Mouse (Mus musculus) heart, adult 11 months (tissue): ENCODE results near the gene Fam219b.

Experiments
- DNase-seq: peaks from one replicate; pipeline ENCODE4 v3.0.0; 2022

Fam219b gene

GRCm38 (mm10) chr9:57526435-57526834 is 10.9 kb upstream of the Fam219b start:
- peak; percentile 66 for DNase-seq

- DNase-seq, result peak; percentile 86
Measured at GRCm38 (mm10) chr9:57531946-57532345, 5.4 kb upstream of the Fam219b start.

- peak; percentile 88 for DNase-seq
Measured at GRCm38 (mm10) chr9:57536362-57536761, 966 bp upstream of the Fam219b start.

GRCm38 (mm10) chr9:57537728-57538181 is 427 bp downstream of the Fam219b start:
- DNase-seq, result no peak

- DNase-seq, result peak; percentile 74
Measured at GRCm38 (mm10) chr9:57539550-57539949, 2.2 kb downstream of the Fam219b start.

- DNase-seq, result no peak
Measured at GRCm38 (mm10) chr9:57541312-57541711, 4.0 kb downstream of the Fam219b start.

- no peak for DNase-seq
Measured at GRCm38 (mm10) chr9:57543951-57544350, 6.6 kb downstream of the Fam219b start.

GRCm38 (mm10) chr9:57547287-57547686 is 10.0 kb downstream of the Fam219b start:
- DNase-seq, result peak; percentile 97

- DNase-seq, result no peak
Measured at GRCm38 (mm10) chr9:57547869-57548268, 10.5 kb downstream of the Fam219b start.

GRCm38 (mm10) chr9:57549186-57549585 is 11.9 kb downstream of the Fam219b start:
- peak; percentile 94 for DNase-seq

GRCm38 (mm10) chr9:57550126-57550862 is 13.0 kb downstream of the Fam219b start:
- peak; percentile 97 for DNase-seq

- peak; percentile 96 for DNase-seq
Measured at GRCm38 (mm10) chr9:57552139-57552887, 15.0 kb downstream of the Fam219b start, which contains the start of gene Mpi. Gene Mpi (minus strand): TSS chr9:57552763.

- no peak for DNase-seq
Measured at GRCm38 (mm10) chr9:57553119-57553518, 15.8 kb downstream of the Fam219b start.

GRCm38 (mm10) chr9:57554753-57555152 is 17.4 kb downstream of the Fam219b start:
- no peak for DNase-seq

GRCm38 (mm10) chr9:57557215-57557614 is 19.9 kb downstream of the Fam219b start:
- no peak for DNase-seq

- DNase-seq, result peak; percentile 92
Measured at GRCm38 (mm10) chr9:57558625-57559024, 21.3 kb downstream of the Fam219b start.

GRCm38 (mm10) chr9:57559568-57559967 is 22.2 kb downstream of the Fam219b start:
- DNase-seq, result no peak

- DNase-seq, result no peak
Measured at GRCm38 (mm10) chr9:57560263-57560662, 22.9 kb downstream of the Fam219b start.

GRCm38 (mm10) chr9:57560861-57561710 is 23.8 kb downstream of the Fam219b start, which contains the start of gene Scamp2:
Gene Scamp2 (plus strand): TSS chr9:57560943.
- peak; percentile 100 for DNase-seq

- DNase-seq, result peak; percentile 95
Measured at GRCm38 (mm10) chr9:57561711-57562099, 24.4 kb downstream of the Fam219b start.

GRCm38 (mm10) chr9:57562896-57563372 is 25.6 kb downstream of the Fam219b start:
- DNase-seq, result peak; percentile 98

GRCm38 (mm10) chr9:57564609-57565008 is 27.3 kb downstream of the Fam219b start:
- no peak for DNase-seq

GRCm38 (mm10) chr9:57565741-57566221 is 28.5 kb downstream of the Fam219b start:
- peak; percentile 98 for DNase-seq
